Mouse (Mus musculus) spleen, adult 2 months (tissue): ENCODE results near the gene Lamp1.

Experiments used
- CTCF ChIP-seq: fragments of 200-500 bp; IDR thresholded peaks from 2 replicates; pipeline ENCODE4 v1.5.1; 2011; ENCODE audit warnings: mild to moderate bottlenecking, inconsistent platforms; ENCODE audit not compliant: insufficient read depth, insufficient read length, insufficient replicate concordance; ENCODE audit errors: extremely low read depth
- POLR2A ChIP-seq: fragments of 200-500 bp; IDR thresholded peaks from 2 replicates; pipeline ENCODE4 v1.6.1; 2011; ENCODE audit warnings: low read depth, low read length, inconsistent platforms

DNA sequence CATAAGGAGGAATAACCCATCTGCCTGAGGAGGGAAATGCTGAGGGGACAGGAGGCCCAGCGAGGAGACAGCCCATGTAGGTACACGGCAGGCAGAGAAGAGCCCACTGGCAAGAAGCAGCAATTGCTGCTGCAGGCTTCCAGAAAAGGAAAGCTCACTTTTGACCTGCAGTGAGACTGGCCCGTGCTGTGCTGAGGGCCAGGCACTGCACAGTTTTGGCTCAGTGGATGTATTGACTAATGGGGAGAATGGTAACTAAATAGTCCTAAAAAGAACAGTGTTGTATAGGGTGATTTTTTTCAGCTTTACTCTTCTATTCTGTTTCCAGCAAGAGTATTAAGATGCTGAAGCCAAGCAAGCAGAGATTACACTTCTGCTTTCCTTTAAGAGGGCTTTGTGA lies 40.4 kb upstream of the Lamp1 start:
- no peak for TF ChIP-seq CTCF
- no peak for TF ChIP-seq POLR2A
